Mouse (Mus musculus) myocyte (in vitro differentiated cells): ENCODE data around the gene Rsph14. TPM values are rescaled to one million over a fixed set of nuclear protein-coding genes. Genes with fewer than 3 reads are reported as not detected.
A peak's percentile ranks its signal among the peaks of the same experiment; 100 is the strongest.

ENCODE experiments used
- H3K27me3 ChIP-seq: one replicate; pipeline ENCODE4 v1.6.1; 2011; ENCODE audit not compliant: control insufficient read depth, insufficient read depth, insufficient read length
- H3K36me3 ChIP-seq: one replicate; pipeline ENCODE4 v1.6.1; 2011; ENCODE audit not compliant: control insufficient read depth, insufficient read depth
- H3K4me2 ChIP-seq: one replicate; pipeline ENCODE4 v1.6.1; 2011; ENCODE audit warnings: low read depth, control low read depth
- H3K4me3 ChIP-seq: one replicate; pipeline ENCODE4 v1.5.1; 2011; ENCODE audit warnings: mild to moderate bottlenecking, control low read depth, moderate library complexity
- H3K79me2 ChIP-seq: one replicate; pipeline ENCODE4 v1.6.1; 2011; ENCODE audit not compliant: control insufficient read depth, insufficient read depth
- H3ac ChIP-seq: one replicate; pipeline ENCODE4 v1.6.1; 2011; ENCODE audit not compliant: control insufficient read depth, insufficient read length
- CEBPB ChIP-seq: IDR thresholded peaks from 2 replicates; pipeline ENCODE4 v1.6.1; 2011; ENCODE audit warnings: mild to moderate bottlenecking, moderate library complexity; ENCODE audit not compliant: poor library complexity, insufficient read depth, severe bottlenecking
- E2F4 ChIP-seq: IDR thresholded peaks from one replicate; pipeline ENCODE4 v1.6.1; 2011; ENCODE audit warnings: mild to moderate bottlenecking, control low read depth, moderate library complexity; ENCODE audit not compliant: insufficient read depth
- MAX ChIP-seq: IDR thresholded peaks from one replicate; pipeline ENCODE4 v1.6.1; 2011; ENCODE audit warnings: low read depth, mild to moderate bottlenecking, control low read depth
- MYOD1 ChIP-seq, 3 experiments: IDR thresholded peaks; one replicate each; pipeline ENCODE4 v1.6.1; 2011; ENCODE audit warnings: control low read depth in 2 of 3, low read depth in 2 of 3, mild to moderate bottlenecking in 2 of 3, moderate library complexity in 1 of 3; ENCODE audit not compliant: insufficient read length in 2 of 3, control insufficient read depth in 1 of 3
- MYOG ChIP-seq, 3 experiments: IDR thresholded peaks; one replicate each; pipeline ENCODE4 v1.6.1; 2011; ENCODE audit warnings: control low read depth in 2 of 3, low read depth in 2 of 3, mild to moderate bottlenecking in 2 of 3; ENCODE audit not compliant: insufficient read length in 2 of 3, control insufficient read depth in 1 of 3, insufficient read depth in 1 of 3
- POLR2A ChIP-seq: IDR thresholded peaks from one replicate; pipeline ENCODE4 v1.6.1; 2011; ENCODE audit warnings: low read depth, mild to moderate bottlenecking, control low read depth, moderate library complexity; ENCODE audit not compliant: insufficient read length
- POLR2AphosphoS2 ChIP-seq: IDR thresholded peaks from one replicate; pipeline ENCODE4 v1.6.1; 2011; ENCODE audit warnings: low read depth, control low read depth; ENCODE audit not compliant: insufficient read length
- REST ChIP-seq: IDR thresholded peaks from one replicate; pipeline ENCODE4 v1.6.1; 2011; ENCODE audit warnings: mild to moderate bottlenecking, control low read depth, moderate library complexity; ENCODE audit not compliant: insufficient read depth, insufficient read length
- SRF ChIP-seq: IDR thresholded peaks from one replicate; pipeline ENCODE4 v1.6.1; 2011; ENCODE audit warnings: low read depth; ENCODE audit not compliant: control insufficient read depth, insufficient read length
- TCF12 ChIP-seq: IDR thresholded peaks from one replicate; pipeline ENCODE4 v1.6.1; 2011; ENCODE audit warnings: mild to moderate bottlenecking, control low read depth; ENCODE audit not compliant: poor library complexity, insufficient read depth, severe bottlenecking
- TCF3 ChIP-seq: IDR thresholded peaks from one replicate; pipeline ENCODE4 v1.6.1; 2011; ENCODE audit warnings: low read depth, control low read depth; ENCODE audit not compliant: insufficient read length
- USF1 ChIP-seq: IDR thresholded peaks from one replicate; pipeline ENCODE4 v1.6.1; 2011; ENCODE audit warnings: low read depth, mild to moderate bottlenecking, control low read depth, moderate library complexity
- polyA plus RNA-seq: library from polyadenylated mRNA; unstranded; fragments of >200 nt; fragmentation: generic; extraction: Trizol; gene quantifications from one replicate; pipeline ENCODE4 v1.2.1, GENCODE M21; 2012; ENCODE audit warnings: missing spikeins

The Rsph14 gene
- polyA plus RNA-seq: not detected

- H3K36me3 ChIP-seq: no peaks in the 10 kb centered on the region
- TF ChIP-seq CEBPB: no peak
- TF ChIP-seq MYOG (IDR thresholded peaks at IDR 0.05; ENCODE audit: control insufficient read depth in 1 of 3, insufficient read depth in 1 of 3, insufficient read length in 2 of 3, low read depth in 2 of 3): no peak
- no peak within 1 kb of the TSS for H3K4me3 ChIP-seq
- H3K27me3 ChIP-seq: no peaks in the 10 kb centered on the region
- H3K79me2 ChIP-seq: no peaks in the 10 kb centered on the region
- no peak within 1 kb of the TSS for H3K4me2 ChIP-seq
- no peak within 1 kb of the TSS for H3ac ChIP-seq
These were observed at the start of gene Rsph14 for GRCm38 (mm10) chr10:75032395-75032794. Rsph14 (minus strand) TSS chr10:75032586.

GRCm38 (mm10) chr10:75078174-75079128 lies 46.1 kb upstream of the Rsph14 start:
- no peak overlapping the region for H3K4me3 ChIP-seq
- no peaks in the 10 kb centered on the region for H3K27me3 ChIP-seq
- TF ChIP-seq USF1 (no peak), TCF3 (no peak), SRF (no peak), MYOD1 (IDR thresholded peaks at IDR 0.05; ENCODE audit: control insufficient read depth in 1 of 3, insufficient read length in 2 of 3, low read depth in 2 of 3) (peak in 2 of 3 experiments; percentile 3 to 27), POLR2AphosphoS2 (no peak), MAX (no peak), POLR2A (no peak), REST (no peak), MYOG (IDR thresholded peaks at IDR 0.05; ENCODE audit: control insufficient read depth in 1 of 3, insufficient read depth in 1 of 3, insufficient read length in 2 of 3, low read depth in 2 of 3) (peak in 1 of 3 experiments; percentile 51), CEBPB (no peak), TCF12 (no peak), E2F4 (no peak)
- no peak overlapping the region for H3K4me2 ChIP-seq
- H3K36me3 ChIP-seq: no peaks in the 10 kb centered on the region
- H3ac ChIP-seq: no peak overlapping the region
- H3K79me2 ChIP-seq: peaks cover 36% of the 10 kb centered on the region

GRCm38 (mm10) chr10:75075665-75076064 lies 43.3 kb upstream of the Rsph14 start:
- H3K27me3 ChIP-seq: no peaks in the 10 kb centered on the region
- H3K4me2 ChIP-seq: no peak overlapping the region
- peaks cover 64% of the 10 kb centered on the region for H3K79me2 ChIP-seq
- no peak overlapping the region for H3ac ChIP-seq
- no peaks in the 10 kb centered on the region for H3K36me3 ChIP-seq
- no peak for TF ChIP-seq REST
- TF ChIP-seq CEBPB: no peak
- no peak for TF ChIP-seq POLR2A
- no peak for TF ChIP-seq TCF12
- TF ChIP-seq POLR2AphosphoS2: no peak
- no peak for TF ChIP-seq USF1
- TF ChIP-seq SRF: no peak
- no peak for TF ChIP-seq MAX
- no peak for TF ChIP-seq E2F4
- no peak for TF ChIP-seq TCF3
- TF ChIP-seq MYOD1 (IDR thresholded peaks at IDR 0.05; ENCODE audit: control insufficient read depth in 1 of 3, insufficient read length in 2 of 3, low read depth in 2 of 3): no peak
- no peak for TF ChIP-seq MYOG (IDR thresholded peaks at IDR 0.05; ENCODE audit: control insufficient read depth in 1 of 3, insufficient read depth in 1 of 3, insufficient read length in 2 of 3, low read depth in 2 of 3)
- no peak overlapping the region for H3K4me3 ChIP-seq

- Histone ChIP-seq H3K4me3 (no peak overlapping the region), H3K4me2 (peak overlapping the region; percentile 42), H3ac (no peak overlapping the region), H3K27me3 (no peaks in the 10 kb centered on the region), H3K79me2 (peaks cover 60% of the 10 kb centered on the region), H3K36me3 (no peaks in the 10 kb centered on the region)
- TF ChIP-seq POLR2A: no peak
- TF ChIP-seq MYOG (IDR thresholded peaks at IDR 0.05; ENCODE audit: control insufficient read depth in 1 of 3, insufficient read depth in 1 of 3, insufficient read length in 2 of 3, low read depth in 2 of 3): no peak
- TF ChIP-seq SRF: no peak
- no peak for TF ChIP-seq E2F4
- TF ChIP-seq MYOD1 (IDR thresholded peaks at IDR 0.05; ENCODE audit: control insufficient read depth in 1 of 3, insufficient read length in 2 of 3, low read depth in 2 of 3): no peak
- no peak for TF ChIP-seq MAX
- no peak for TF ChIP-seq USF1
- TF ChIP-seq TCF3: no peak
- no peak for TF ChIP-seq CEBPB
- TF ChIP-seq TCF12: no peak
- TF ChIP-seq REST: no peak
- TF ChIP-seq POLR2AphosphoS2: no peak
These were observed 38.0 kb upstream of the Rsph14 start for GRCm38 (mm10) chr10:75070281-75070976.
